ENCODE assay signal across 22 mouse cellular contexts in the genomic region with DNA sequence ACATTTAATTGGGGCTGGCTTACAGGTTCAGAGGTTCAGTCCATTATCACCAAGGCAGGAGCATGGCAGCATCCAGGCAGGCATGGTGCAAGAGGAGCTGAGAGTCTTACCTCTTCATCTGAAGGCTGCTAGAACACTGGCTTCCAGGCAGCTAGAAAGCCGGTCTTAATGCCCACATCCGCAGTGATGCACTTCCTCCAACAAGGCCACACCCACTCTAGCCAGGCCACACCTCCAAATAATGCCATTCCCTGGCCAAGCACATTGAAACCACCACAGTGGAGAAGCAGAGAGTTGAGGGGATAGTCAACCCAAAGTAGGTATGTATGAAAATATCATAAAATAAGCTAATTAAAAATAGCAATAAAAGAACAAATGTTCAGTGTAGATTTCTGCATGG. TPM values are rescaled to one million over a fixed set of nuclear protein-coding genes. Genes with fewer than 3 reads are reported as not detected.
A peak's percentile ranks its signal among the peaks of the same experiment; 100 is the strongest.
DNase-seq lines count a peak whose midpoint lies in the region; ATAC-seq lines count a peak whose summit lies in the region.
"Had no signal": no experiment of that assay in that cellular context is flagged by ENCODE, and none has a peak within 500 bp of the region (broad histone marks: within the 10 kb centered on the region; RNA-seq: fewer than 3 reads in every experiment).

No protein-coding gene starts in this region.

- H3K9me3 ChIP-seq in megakaryocyte, embryonic 14.5 days = no peaks in the 10 kb centered on the region
- H3K9me3 ChIP-seq: G1E; kidney, embryonic 15.5 days; midbrain, embryonic 10.5 days had no signal

- H3K4me3 ChIP-seq in megakaryocyte, embryonic 14.5 days (replicated peaks) = peak overlapping the region; percentile 50
- H3K4me3 ChIP-seq: heart, adult 2 months; kidney, embryonic 15.5 days; midbrain, embryonic 10.5 days had no signal

- peak; percentile 91 for DNase-seq in 416B (ENCODE audit: low read depth)
- peak; percentile 34 for DNase-seq in CD4-positive helper T cell, adult 2 months (ENCODE audit: low read depth, low spot score)
- no peak for DNase-seq in Muller cell, postnatal 12 days (ENCODE audit: inconsistent ontology term)
- DNase-seq in kidney, adult 11 months = no peak
- no peak for DNase-seq in gastrocnemius, adult 8-10 months (ENCODE audit: low spot score in 2 of 2)
- DNase-seq: cerebellum, postnatal 10 days; layer of hippocampus, adult 9-11 months; right cerebral cortex, postnatal 25 days; thymus, postnatal 25 days had no signal

- H3K4me1 ChIP-seq in megakaryocyte, embryonic 14.5 days = peaks cover 52% of the 10 kb centered on the region

- H3K36me3 ChIP-seq in megakaryocyte, embryonic 14.5 days (replicated peaks; ENCODE audit: low read length) = no peaks in the 10 kb centered on the region
- H3K36me3 ChIP-seq: G1E; kidney, embryonic 15.5 days; midbrain, embryonic 10.5 days had no signal

- peaks cover 2% of the 10 kb centered on the region for H3K27me3 ChIP-seq in megakaryocyte, embryonic 14.5 days (replicated peaks)
- H3K27me3 ChIP-seq: kidney, embryonic 15.5 days had no signal

- peak; percentile 47 for ATAC-seq in granulocyte monocyte progenitor cell, adult 5-6 weeks (replicated peaks; ENCODE audit: poor library complexity, severe bottlenecking)
- ATAC-seq: hindbrain, embryonic 16.5 days had no signal

RNA-seq across cellular contexts. Expression of a gene that starts 1.8 kb away (rescaled TPM):
- total RNA-seq in granulocyte monocyte progenitor cell, adult 5-6 weeks (2014; fragmentation: Nextera tagmentation) = 27.9 and 43.5 TPM in 2 replicates
- total RNA-seq in granulocyte monocyte progenitor cell, adult 5-6 weeks (2017) = 13.1 and 14.4 TPM in 2 replicates
- polyA plus RNA-seq in megakaryocyte, embryonic 14.5 days (2012; ENCODE audit: insufficient read depth, low replicate concordance) = 2.8 TPM in 1 of 2 replicates, not detected in the other
- 1 to 10 TPM in 3 of 4 experiments, not detected in 1; 1.3 to 2.1 (median 2.1) TPM for total RNA-seq in gastrocnemius, adult 8-10 months (2022)
- total RNA-seq: G1E had no signal
- polyA plus RNA-seq: G1E had no signal

RNA-seq across cellular contexts. Expression of a gene that starts 4.8 kb away (rescaled TPM):
- 14.1 and 33.6 TPM in 2 replicates for total RNA-seq in granulocyte monocyte progenitor cell, adult 5-6 weeks (2014; fragmentation: Nextera tagmentation)
- total RNA-seq in granulocyte monocyte progenitor cell, adult 5-6 weeks (2017) = 18.5 and 18.9 TPM in 2 replicates
- polyA plus RNA-seq in megakaryocyte, embryonic 14.5 days (2012; ENCODE audit: insufficient read depth, low replicate concordance) = 0.10 TPM in 1 of 2 replicates, not detected in the other
- total RNA-seq in gastrocnemius, adult 8-10 months (2022) = not detected
- polyA plus RNA-seq: G1E had no signal

RNA-seq across cellular contexts. Expression of a gene that starts 5.7 kb away (rescaled TPM):
- 24.1 and 27.2 TPM in 2 replicates for total RNA-seq in granulocyte monocyte progenitor cell, adult 5-6 weeks (2014; fragmentation: Nextera tagmentation)
- total RNA-seq in granulocyte monocyte progenitor cell, adult 5-6 weeks (2017) = 30.9 and 39.8 TPM in 2 replicates
- 10.6 and 25.8 TPM in 2 replicates for polyA plus RNA-seq in megakaryocyte, embryonic 14.5 days (2012; ENCODE audit: insufficient read depth, low replicate concordance)
- total RNA-seq in gastrocnemius, adult 8-10 months (2022) = 10 to 100 TPM; 19.5 to 22.7 (median 20.3) TPM

RNA-seq across cellular contexts. Expression of a gene that starts 14.8 kb away (rescaled TPM):
- 0.73 TPM in 1 of 2 replicates, not detected in the other for total RNA-seq in granulocyte monocyte progenitor cell, adult 5-6 weeks (2014; fragmentation: Nextera tagmentation)
- total RNA-seq in granulocyte monocyte progenitor cell, adult 5-6 weeks (2017) = not detected in 2 replicates
- 0.39 TPM in 1 of 2 replicates, not detected in the other for polyA plus RNA-seq in megakaryocyte, embryonic 14.5 days (2012; ENCODE audit: insufficient read depth, low replicate concordance)
- total RNA-seq in gastrocnemius, adult 8-10 months (2022) = 1 to 10 TPM; 1.3 to 8.8 (median 3.2) TPM
- total RNA-seq: G1E had no signal
- polyA plus RNA-seq: embryonic facial prominence, embryonic 11.5 days; G1E; heart, postnatal 0 days; liver, embryonic 14.5 days; stomach, embryonic 16.5 days had no signal

RNA-seq across cellular contexts. Expression of a gene that starts 23.6 kb away (rescaled TPM):
- not detected in 2 replicates for total RNA-seq in granulocyte monocyte progenitor cell, adult 5-6 weeks (2014; fragmentation: Nextera tagmentation)
- not detected in 2 replicates for total RNA-seq in granulocyte monocyte progenitor cell, adult 5-6 weeks (2017)
- 0.07 TPM in 1 of 2 replicates, not detected in the other for polyA plus RNA-seq in megakaryocyte, embryonic 14.5 days (2012; ENCODE audit: insufficient read depth, low replicate concordance)
- total RNA-seq in gastrocnemius, adult 8-10 months (2022) = not detected
- total RNA-seq: G1E; left cerebral cortex, postnatal 14 days had no signal
- polyA plus RNA-seq: brain, embryonic 14.5 days; G1E had no signal

Comparison
In these comparisons a context has a peak if more than half of its experiments do, and no peak if none do; other contexts are left out.
1. DNase-seq: peak in 416B (single experiment) and CD4-positive helper T cell, adult 2 months (single experiment); none in Muller cell, postnatal 12 days (single experiment), kidney, adult 11 months (single experiment) and gastrocnemius, adult 8-10 months (0 of 2).
2. RNA of a gene that starts 1.8 kb away (total RNA-seq): 13.1 to 43.5 TPM in granulocyte monocyte progenitor cell, adult 5-6 weeks; 1.3 to 2.1 TPM in gastrocnemius, adult 8-10 months; every median in the first group is over 4 times any median in the second.
3. RNA of a gene that starts 4.8 kb away (total RNA-seq): 14.1 to 33.6 TPM in granulocyte monocyte progenitor cell, adult 5-6 weeks; not detected in gastrocnemius, adult 8-10 months; every median in the first group is over 10 times any median in the second.